Mouse (Mus musculus): ENCODE results near the gene Cib3. TPM values are rescaled to one million over a fixed set of nuclear protein-coding genes. Genes with fewer than 3 reads are reported as not detected.

Gene Cib3
- total RNA-seq (2012; rRNA removed), result not detected in 2 replicates
- not detected for polyA plus RNA-seq (2012; ENCODE audit: insufficient read depth in 1 of 2, insufficient read length in 2 of 2, low read depth in 1 of 2, low replicate concordance in 2 of 2, missing spikeins in 1 of 2)

DNA sequence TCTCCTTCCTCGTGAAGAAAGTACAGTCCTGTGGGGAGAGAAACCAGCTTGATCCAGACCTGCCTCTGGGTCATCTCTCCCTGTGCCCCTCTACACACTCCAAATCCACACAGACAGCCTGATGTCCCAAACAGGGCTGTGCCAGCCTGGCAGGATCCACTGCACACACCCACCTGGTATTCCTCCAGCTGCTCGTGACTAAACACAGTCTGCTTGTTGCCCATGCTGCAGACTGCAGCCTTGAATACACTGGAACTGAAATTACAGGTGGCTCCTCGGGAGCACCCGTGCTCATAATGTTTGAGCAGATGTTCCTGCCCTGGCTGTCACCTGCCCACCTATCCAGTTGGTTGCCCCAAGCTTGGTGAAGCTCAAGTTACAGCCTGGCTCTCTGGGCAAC, at the start of gene Cib3:
TSS of gene Cib3 (minus strand) at position 87 of the 400 bp plus-strand sequence.
- TF ChIP-seq MAZ (IDR thresholded peaks at IDR 0.05; ENCODE audit: low read depth, low read length), result no peak
- TF ChIP-seq ZMIZ1 (IDR thresholded peaks at IDR 0.05; ENCODE audit: low read depth, low read length), result no peak
- TF ChIP-seq POLR2A (IDR thresholded peaks at IDR 0.05; ENCODE audit: control insufficient read depth in 1 of 2, insufficient read depth in 1 of 2, low read depth in 1 of 2, low read length in 2 of 2, poor library complexity in 1 of 2), result no peak
- no peak for DNase-seq (ENCODE audit: low read depth, low spot score)
- H3K27me3 ChIP-seq (ENCODE audit: control insufficient read depth in 1 of 2, insufficient read depth in 2 of 2, low read length in 2 of 2), result no peaks in the 10 kb centered on the region

DNA sequence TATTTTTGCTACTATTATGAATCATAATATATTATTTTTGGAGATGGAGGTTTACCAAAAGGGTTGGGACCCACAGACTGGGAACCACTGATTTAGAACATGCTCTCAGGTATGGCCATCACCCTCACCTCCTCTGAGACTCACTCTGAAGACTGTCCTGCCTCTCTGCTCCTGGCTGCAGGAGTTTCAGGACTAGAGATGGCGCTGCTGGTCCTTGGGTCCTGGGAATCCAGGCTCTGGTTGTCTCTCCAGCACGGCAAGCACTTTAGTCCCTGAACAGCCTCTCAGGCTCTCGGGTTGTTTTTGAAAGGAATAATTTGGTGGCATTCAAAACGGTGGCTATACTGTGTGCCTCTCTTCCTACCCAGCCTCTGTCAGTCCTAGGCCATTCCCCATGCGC, 49.2 kb upstream of the Cib3 start:
- no peaks in the 10 kb centered on the region for H3K36me3 ChIP-seq (ENCODE audit: control insufficient read depth in 1 of 2, insufficient read depth in 2 of 2, low read length in 2 of 2)
- no peaks in the 10 kb centered on the region for H3K79me2 ChIP-seq (ENCODE audit: control insufficient read depth, insufficient read depth, low read length, poor library complexity)
- H3K4me1 ChIP-seq (ENCODE audit: control insufficient read depth in 1 of 2, insufficient read depth in 2 of 2, low read length in 2 of 2), result no peaks in the 10 kb centered on the region
- H3K27me3 ChIP-seq (ENCODE audit: control insufficient read depth in 1 of 2, insufficient read depth in 2 of 2, low read length in 2 of 2), result no peaks in the 10 kb centered on the region
- DNase-seq (ENCODE audit: low read depth, low spot score), result no peak
- peak; percentile 24 for TF ChIP-seq RAD21 (IDR thresholded peaks at IDR 0.05; ENCODE audit: low read depth, low read length)
- peak; percentile 41 for TF ChIP-seq SMC3 (IDR thresholded peaks at IDR 0.05; ENCODE audit: low read depth, low read length)
- TF ChIP-seq CTCF (IDR thresholded peaks at IDR 0.05 in 2 of 3, conservative IDR thresholded peaks at IDR 0.05 in 1 of 3; ENCODE audit: control insufficient read depth in 1 of 3, insufficient read depth in 1 of 3, low read depth in 2 of 3, low read length in 3 of 3, poor library complexity in 1 of 3, severe bottlenecking in 1 of 3), result peak in 2 of 3 experiments; percentile 8 to 14; a peak in 1 of 6 replicates
- TF ChIP-seq MYB (IDR thresholded peaks at IDR 0.05; ENCODE audit: low read depth, low read length), result no peak
- no peak for TF ChIP-seq ZNF384 (IDR thresholded peaks at IDR 0.05; ENCODE audit: low read depth, low read length)
- TF ChIP-seq CHD2 (IDR thresholded peaks at IDR 0.05; ENCODE audit: low read length), result no peak
- no peak for TF ChIP-seq EP300 (IDR thresholded peaks at IDR 0.05; ENCODE audit: low read depth in 1 of 2, low read length in 2 of 2)
- no peak for TF ChIP-seq MAZ (IDR thresholded peaks at IDR 0.05; ENCODE audit: low read depth, low read length)
- H3K9me3 ChIP-seq (replicated peaks; ENCODE audit: insufficient read depth, low read length), result no peaks in the 10 kb centered on the region
- H3K4me3 ChIP-seq (ENCODE audit: control insufficient read depth in 1 of 2, insufficient read depth in 1 of 2, low read depth in 2 of 2, low read length in 2 of 2), result no peak overlapping the region
- no peak overlapping the region for H3K27ac ChIP-seq (ENCODE audit: control insufficient read depth, low read depth, low read length)
- H3K9ac ChIP-seq (ENCODE audit: control insufficient read depth, low read depth, low read length, poor library complexity, severe bottlenecking), result no peak overlapping the region

More for the DNA sequence above, at the start of gene Cib3:
- Histone ChIP-seq H3K9me3 (replicated peaks; ENCODE audit: insufficient read depth, low read length) (no peaks in the 10 kb centered on the region), H3K9ac (ENCODE audit: control insufficient read depth, low read depth, low read length, poor library complexity, severe bottlenecking) (no peak within 1 kb of the TSS), H3K4me1 (ENCODE audit: control insufficient read depth in 1 of 2, insufficient read depth in 2 of 2, low read length in 2 of 2) (peaks cover 0 to 7% of the 10 kb centered on the region in 2 experiments; a peak in 2 of 4 replicates), H3K36me3 (ENCODE audit: control insufficient read depth in 1 of 2, insufficient read depth in 2 of 2, low read length in 2 of 2) (no peaks in the 10 kb centered on the region), H3K27ac (ENCODE audit: control insufficient read depth, low read depth, low read length) (no peak within 1 kb of the TSS), H3K79me2 (ENCODE audit: control insufficient read depth, insufficient read depth, low read length, poor library complexity) (no peaks in the 10 kb centered on the region), H3K4me3 (ENCODE audit: control insufficient read depth in 1 of 2, insufficient read depth in 1 of 2, low read depth in 2 of 2, low read length in 2 of 2) (no peak within 1 kb of the TSS)

DNA sequence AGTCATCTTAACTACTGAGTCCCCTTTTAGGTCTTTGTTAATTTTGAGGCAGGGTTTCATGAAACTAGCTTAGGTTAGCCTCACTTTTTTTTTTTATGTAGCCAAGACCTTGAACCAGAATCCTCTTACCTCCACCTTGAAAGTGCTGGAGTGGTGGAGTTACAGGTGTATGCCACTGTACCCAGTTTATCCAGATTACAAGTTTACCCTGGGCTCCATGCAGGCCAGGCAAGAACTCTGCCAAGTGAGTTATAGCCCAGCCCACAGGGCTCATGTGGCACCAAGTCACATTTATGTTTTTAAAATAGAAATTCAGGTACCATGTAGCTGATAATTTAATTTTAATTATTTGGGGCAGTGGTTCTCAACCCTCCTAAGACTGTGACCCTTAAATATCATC, 48.8 kb upstream of the Cib3 start:
- no peaks in the 10 kb centered on the region for H3K4me1 ChIP-seq (ENCODE audit: control insufficient read depth in 1 of 2, insufficient read depth in 2 of 2, low read length in 2 of 2)

More for the DNA sequence above, 48.8 kb upstream of the Cib3 start:
- TF ChIP-seq ZC3H11A (IDR thresholded peaks at IDR 0.05; ENCODE audit: low read depth, low read length) (no peak), USF2 (IDR thresholded peaks at IDR 0.05; ENCODE audit: borderline replicate concordance in 1 of 2, insufficient read depth in 1 of 2, low read depth in 1 of 2, low read length in 2 of 2) (no peak), MAZ (IDR thresholded peaks at IDR 0.05; ENCODE audit: low read depth, low read length) (no peak), MAFK (IDR thresholded peaks at IDR 0.05; ENCODE audit: borderline replicate concordance, low read depth, low read length) (no peak), JUND (IDR thresholded peaks at IDR 0.05; ENCODE audit: low read depth, low read length) (no peak), ZKSCAN1 (IDR thresholded peaks at IDR 0.05; ENCODE audit: low read depth, low read length) (no peak), UBTF (IDR thresholded peaks at IDR 0.05; ENCODE audit: borderline replicate concordance, insufficient read depth, low read depth, low read length) (no peak), EP300 (IDR thresholded peaks at IDR 0.05; ENCODE audit: low read depth in 1 of 2, low read length in 2 of 2) (no peak), POLR2AphosphoS2 (IDR thresholded peaks at IDR 0.05; ENCODE audit: low read length) (no peak), HCFC1 (IDR thresholded peaks at IDR 0.05; ENCODE audit: low read depth, low read length) (no peak), GATA1 (IDR thresholded peaks at IDR 0.05; ENCODE audit: low read depth, low read length) (no peak), SMC3 (IDR thresholded peaks at IDR 0.05; ENCODE audit: low read depth, low read length) (no peak), BHLHE40 (IDR thresholded peaks at IDR 0.05; ENCODE audit: borderline replicate concordance, low read depth, low read length) (no peak)
- H3K9me3 ChIP-seq (replicated peaks; ENCODE audit: insufficient read depth, low read length), result no peaks in the 10 kb centered on the region
- H3K27me3 ChIP-seq (ENCODE audit: control insufficient read depth in 1 of 2, insufficient read depth in 2 of 2, low read length in 2 of 2), result no peaks in the 10 kb centered on the region
- H3K79me2 ChIP-seq (ENCODE audit: control insufficient read depth, insufficient read depth, low read length, poor library complexity), result no peaks in the 10 kb centered on the region
- no peak for DNase-seq (ENCODE audit: low read depth, low spot score)
- no peak overlapping the region for H3K9ac ChIP-seq (ENCODE audit: control insufficient read depth, low read depth, low read length, poor library complexity, severe bottlenecking)
- H3K36me3 ChIP-seq (ENCODE audit: control insufficient read depth in 1 of 2, insufficient read depth in 2 of 2, low read length in 2 of 2), result no peaks in the 10 kb centered on the region
- no peak overlapping the region for H3K27ac ChIP-seq (ENCODE audit: control insufficient read depth, low read depth, low read length)
- no peak overlapping the region for H3K4me3 ChIP-seq (ENCODE audit: control insufficient read depth in 1 of 2, insufficient read depth in 1 of 2, low read depth in 2 of 2, low read length in 2 of 2)
